Mouse (Mus musculus): ENCODE results near the gene Notch1. TPM values are rescaled to one million over a fixed set of nuclear protein-coding genes. Genes with fewer than 3 reads are reported as not detected.
A peak's percentile ranks its signal among the peaks of the same experiment; 100 is the strongest.

Notch1 gene
- total RNA-seq, 2 experiments from 2014 or later = 8.5 to 19.2 TPM

DNA sequence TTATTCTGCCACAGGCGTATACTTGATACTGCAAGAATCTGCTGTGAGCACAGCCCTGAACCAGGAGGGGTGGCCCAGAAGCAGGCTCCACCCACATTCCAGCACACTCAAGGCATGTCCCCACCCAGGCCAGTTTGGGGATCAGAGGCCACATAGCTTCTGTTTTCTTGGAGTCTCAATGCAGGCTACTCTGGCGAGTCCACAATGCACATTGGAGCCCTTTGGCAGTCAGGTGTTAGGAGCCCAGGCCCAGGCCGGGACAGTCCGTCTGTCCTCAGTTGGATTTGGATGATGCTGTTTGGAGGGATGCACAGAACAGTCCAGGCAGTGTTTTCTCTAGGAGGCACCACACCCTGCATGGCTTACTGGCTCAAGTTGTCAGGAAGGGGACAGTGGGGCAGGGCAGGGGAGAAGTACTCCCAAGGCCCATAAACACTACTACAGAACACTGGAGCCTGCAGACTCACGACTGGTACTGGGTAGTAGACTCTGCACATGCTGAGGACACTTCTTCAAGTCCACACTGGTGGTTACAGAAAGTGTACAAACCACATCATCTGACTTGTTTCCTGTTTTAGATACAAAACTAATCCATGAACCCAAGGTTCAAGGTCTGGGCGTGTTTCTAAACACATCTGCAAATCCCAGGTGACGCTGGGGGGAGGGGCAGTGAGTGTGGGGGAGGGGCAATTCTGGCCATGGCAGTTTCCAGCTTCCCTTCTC lies 57.9 kb downstream of the Notch1 start:
- ATAC-seq (replicated peaks; ENCODE audit: poor library complexity, severe bottlenecking) = no peak

- ATAC-seq (replicated peaks; ENCODE audit: poor library complexity, severe bottlenecking) = no peak
These were observed 67.1 kb downstream of the Notch1 start for GRCm38 (mm10) chr2:26449121-26450060.

DNA sequence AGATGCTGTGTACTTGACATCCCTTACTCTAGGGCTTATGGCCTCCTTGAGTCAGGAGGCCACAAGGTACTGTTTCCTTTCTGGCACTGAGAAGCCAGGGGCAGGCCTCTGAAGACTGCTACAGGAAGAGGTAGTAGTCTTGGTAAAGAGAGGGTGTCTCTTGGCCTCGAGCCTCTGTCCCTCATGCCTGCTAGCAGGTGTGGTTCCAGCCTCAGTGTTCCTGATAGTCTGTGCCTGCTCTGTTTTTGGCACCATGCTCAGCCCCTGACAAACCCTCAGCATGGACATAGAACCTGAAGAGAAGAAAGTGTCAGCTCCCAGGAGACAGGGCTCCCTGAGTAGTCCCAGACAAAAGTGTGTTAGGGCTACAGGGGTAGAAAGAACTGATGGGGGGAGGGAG lies 69.0 kb downstream of the Notch1 start:
- ATAC-seq (replicated peaks; ENCODE audit: poor library complexity, severe bottlenecking) = no peak

DNA sequence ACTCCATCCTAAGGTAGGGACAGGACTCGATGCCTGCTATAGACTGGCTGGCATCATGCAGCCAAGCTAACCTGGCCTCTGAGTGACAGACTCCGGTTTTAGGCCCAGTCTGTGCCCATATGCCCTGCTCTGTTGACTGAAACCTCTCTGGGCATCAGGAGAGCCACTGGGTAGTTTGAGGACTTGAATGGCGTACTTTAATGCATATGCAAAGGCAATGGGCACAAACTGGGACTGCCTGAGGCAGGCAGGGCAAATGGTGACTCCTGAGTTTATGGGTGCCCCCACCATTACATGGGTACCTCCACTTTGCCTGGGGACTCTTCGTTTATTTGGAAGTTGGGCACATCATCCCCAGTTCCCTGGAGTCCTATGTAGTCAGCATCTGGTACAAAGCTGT lies 69.8 kb downstream of the Notch1 start:
- no peak for ATAC-seq (replicated peaks; ENCODE audit: poor library complexity, severe bottlenecking)

DNA sequence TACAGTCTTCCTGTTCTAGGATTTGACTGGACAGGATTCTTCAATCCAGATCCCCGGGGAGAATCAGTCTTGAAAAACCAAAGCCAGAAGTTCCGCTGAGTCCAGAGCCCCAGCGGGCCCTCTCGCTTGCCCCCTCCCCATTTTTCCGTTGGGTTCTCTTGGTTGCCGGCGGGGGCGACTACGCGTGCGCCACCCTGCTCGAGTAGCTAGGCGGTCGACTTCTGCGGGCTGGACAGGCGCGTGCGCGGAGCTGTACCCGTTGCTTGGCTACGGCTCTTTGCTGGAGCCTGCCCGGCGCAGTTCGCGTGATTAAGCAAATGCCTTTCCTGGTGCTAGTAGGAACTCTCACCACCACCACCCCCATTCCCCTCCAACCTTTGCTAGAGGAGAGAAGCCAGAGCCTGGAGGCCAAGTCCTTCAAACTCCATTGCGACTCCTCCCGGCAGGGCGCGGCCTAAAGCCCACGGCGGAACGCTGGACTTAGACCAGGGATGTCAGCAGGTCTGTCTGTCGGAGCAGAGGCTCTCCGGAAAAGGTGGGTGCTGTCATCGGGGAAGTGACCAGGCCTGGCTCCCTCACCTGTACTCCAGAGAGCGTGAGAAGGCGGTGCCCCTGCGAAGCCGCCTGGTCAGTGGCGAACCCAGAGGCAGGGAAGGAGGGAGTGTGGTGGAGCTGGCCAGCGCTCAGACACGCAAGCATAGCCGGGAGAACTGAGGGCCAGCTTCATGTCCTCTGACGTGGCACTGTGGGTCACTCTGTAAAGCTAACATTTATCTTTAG lies 70.6 kb downstream of the Notch1 start:
- peak; percentile 64 for ATAC-seq (replicated peaks; ENCODE audit: poor library complexity, severe bottlenecking)

GRCm38 (mm10) chr2:26444946-26445665 lies 71.4 kb downstream of the Notch1 start, which contains the start of gene Sec16a:
TSS of gene Sec16a (minus strand) at chr2:26445216.
- peak; percentile 74 for ATAC-seq (replicated peaks; ENCODE audit: poor library complexity, severe bottlenecking)

GRCm38 (mm10) chr2:26444368-26444767 lies 72.1 kb downstream of the Notch1 start:
- ATAC-seq (replicated peaks; ENCODE audit: poor library complexity, severe bottlenecking) = no peak

DNA sequence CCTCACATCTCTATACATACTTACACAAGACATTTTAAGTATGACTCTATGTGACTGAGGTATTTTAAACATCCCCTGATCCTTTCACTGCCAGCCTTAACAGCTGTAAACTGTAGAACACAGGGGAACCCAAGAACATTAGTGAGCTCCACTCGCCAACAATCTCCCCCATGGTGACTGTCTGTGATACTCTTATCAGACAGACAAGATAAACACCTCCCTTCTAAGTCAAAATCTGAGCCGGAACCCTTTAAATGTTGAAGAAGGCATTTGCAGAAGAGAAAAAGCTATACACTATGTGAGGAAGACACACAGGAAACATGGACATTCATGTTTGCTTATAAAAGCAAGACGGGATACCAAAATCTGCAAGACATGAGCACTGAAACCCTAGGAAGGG lies 72.6 kb downstream of the Notch1 start:
- ATAC-seq (replicated peaks; ENCODE audit: poor library complexity, severe bottlenecking) = no peak

GRCm38 (mm10) chr2:26442843-26443242 lies 73.6 kb downstream of the Notch1 start:
- no peak for ATAC-seq (replicated peaks; ENCODE audit: poor library complexity, severe bottlenecking)

DNA sequence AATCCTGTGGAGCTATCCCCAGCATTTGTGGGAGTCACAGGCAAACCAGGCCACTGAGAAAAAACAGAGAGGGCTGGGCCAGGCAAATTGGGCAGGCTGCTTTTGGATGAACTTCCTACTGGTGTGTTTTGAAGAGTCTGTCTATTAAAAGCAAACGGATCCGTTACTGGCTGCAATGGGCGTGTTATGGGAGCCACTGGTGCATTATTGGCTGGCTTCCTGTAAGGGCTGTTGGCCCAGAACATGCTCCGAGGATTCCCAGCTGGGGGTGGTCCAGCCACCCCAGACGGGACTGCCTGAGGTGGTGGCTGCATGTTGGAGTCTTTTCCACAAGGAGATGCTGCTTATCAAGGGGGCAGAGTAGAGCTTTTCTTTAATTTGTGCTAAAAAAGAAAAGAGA lies 74.8 kb downstream of the Notch1 start:
- no peak for ATAC-seq (replicated peaks; ENCODE audit: poor library complexity, severe bottlenecking)

- ATAC-seq (replicated peaks; ENCODE audit: poor library complexity, severe bottlenecking) = no peak
These were observed 75.2 kb downstream of the Notch1 start for GRCm38 (mm10) chr2:26441261-26441660.

DNA sequence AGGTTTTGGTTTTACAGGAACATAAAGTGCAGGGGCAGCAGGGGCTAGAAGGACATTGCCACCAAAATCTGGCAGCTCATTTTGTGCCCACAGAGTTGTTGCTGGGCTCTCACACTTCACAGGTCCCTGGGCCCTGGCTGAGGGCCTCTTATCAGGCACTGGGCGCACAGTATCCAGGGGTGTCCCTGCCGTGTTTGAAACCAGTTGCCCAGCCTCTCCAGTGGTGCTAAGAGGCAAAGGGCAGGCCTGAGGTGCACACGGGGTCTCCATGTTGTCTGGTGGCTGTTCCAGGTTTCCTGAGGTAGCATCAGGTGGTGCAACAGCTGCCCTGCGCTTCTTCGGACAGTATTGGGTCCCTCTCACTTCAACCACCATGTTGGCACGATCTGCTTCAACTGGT lies 76.8 kb downstream of the Notch1 start:
- no peak for ATAC-seq (replicated peaks; ENCODE audit: poor library complexity, severe bottlenecking)

GRCm38 (mm10) chr2:26438373-26438772 lies 78.1 kb downstream of the Notch1 start:
- no peak for ATAC-seq (replicated peaks; ENCODE audit: poor library complexity, severe bottlenecking)

- ATAC-seq (replicated peaks; ENCODE audit: poor library complexity, severe bottlenecking) = no peak
These were observed 79.2 kb downstream of the Notch1 start for GRCm38 (mm10) chr2:26437221-26437620.

DNA sequence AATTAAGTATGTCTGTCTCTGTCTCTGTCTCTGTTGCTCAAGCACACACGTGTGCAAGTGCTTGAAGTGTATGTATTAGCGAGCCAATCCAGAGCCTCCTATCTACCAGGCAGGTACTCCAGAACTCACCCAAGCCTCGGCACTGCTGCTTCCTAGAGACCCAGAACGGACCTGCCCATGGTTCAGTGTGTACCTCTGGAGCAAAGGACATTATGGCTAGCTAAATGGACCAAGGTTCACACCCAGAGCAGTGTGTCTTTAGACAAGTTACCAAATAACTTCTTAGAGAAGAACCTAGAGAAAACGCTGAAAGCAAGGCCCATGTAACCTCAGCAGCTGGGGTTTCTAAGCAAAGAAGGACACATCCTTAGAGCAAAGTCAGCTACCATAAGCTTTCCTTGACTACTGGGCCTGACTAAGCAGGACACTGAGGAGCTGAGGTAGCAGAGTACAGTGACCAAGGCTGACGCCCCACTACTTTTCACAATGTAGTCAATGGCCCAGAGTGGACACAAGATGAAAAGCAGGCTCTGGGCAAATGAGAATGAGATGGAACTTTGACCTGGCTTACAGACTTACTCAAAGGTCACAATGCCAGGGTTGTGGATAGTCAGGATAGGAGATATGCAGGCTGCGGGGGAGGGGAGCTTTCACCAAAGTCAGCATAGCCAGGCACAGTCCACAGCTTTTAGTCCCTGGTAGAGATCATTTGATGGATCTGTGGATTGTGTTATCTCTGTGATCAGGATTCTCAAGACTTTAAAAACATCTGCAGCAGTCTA lies 81.5 kb downstream of the Notch1 start:
- no peak for ATAC-seq (replicated peaks; ENCODE audit: poor library complexity, severe bottlenecking)

GRCm38 (mm10) chr2:26429851-26430250 lies 86.6 kb downstream of the Notch1 start:
- no peak for ATAC-seq (replicated peaks; ENCODE audit: poor library complexity, severe bottlenecking)

GRCm38 (mm10) chr2:26424541-26424940 lies 91.9 kb downstream of the Notch1 start:
- ATAC-seq (replicated peaks; ENCODE audit: poor library complexity, severe bottlenecking) = no peak

DNA sequence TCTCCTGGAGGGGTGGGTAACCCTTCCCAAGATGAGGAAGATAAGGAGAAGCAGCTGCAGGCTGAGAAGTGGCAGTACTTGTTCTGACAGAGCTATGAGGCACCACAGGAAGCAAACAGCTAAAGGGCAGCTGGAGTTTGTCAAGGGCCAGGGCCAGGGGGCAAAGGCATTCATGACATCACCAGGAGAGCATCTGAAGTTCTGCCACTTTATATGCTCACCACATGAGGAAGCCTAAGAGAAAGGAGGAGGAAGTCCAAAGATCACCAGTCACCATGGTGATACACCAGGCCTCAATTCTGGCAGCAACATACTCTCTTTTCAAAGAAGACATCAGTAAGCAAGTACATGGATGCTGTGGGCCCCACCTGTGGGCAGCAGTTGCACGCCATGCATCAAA lies 93.4 kb downstream of the Notch1 start:
- no peak for ATAC-seq (replicated peaks; ENCODE audit: poor library complexity, severe bottlenecking)

- no peak for ATAC-seq (replicated peaks; ENCODE audit: poor library complexity, severe bottlenecking)
These were observed 94.5 kb downstream of the Notch1 start for GRCm38 (mm10) chr2:26421969-26422368.
